Mouse (Mus musculus) layer of hippocampus, adult 8-10 months (tissue): ENCODE measurements at regions not wholly inside any gene's neighbourhood (a gene's known extent, or its start where the extent isn't known, plus 50 kb on each side); places are given as distances from the start of the nearest gene placed in this dataset.
A peak's percentile ranks its signal among the peaks of the same experiment; 100 is the strongest.

Experiments used
- DNase-seq, 2 experiments: peaks; one replicate each; pipeline ENCODE4 v3.0.0; 2022; ENCODE audit warnings: low spot score in 2 of 2

DNA sequence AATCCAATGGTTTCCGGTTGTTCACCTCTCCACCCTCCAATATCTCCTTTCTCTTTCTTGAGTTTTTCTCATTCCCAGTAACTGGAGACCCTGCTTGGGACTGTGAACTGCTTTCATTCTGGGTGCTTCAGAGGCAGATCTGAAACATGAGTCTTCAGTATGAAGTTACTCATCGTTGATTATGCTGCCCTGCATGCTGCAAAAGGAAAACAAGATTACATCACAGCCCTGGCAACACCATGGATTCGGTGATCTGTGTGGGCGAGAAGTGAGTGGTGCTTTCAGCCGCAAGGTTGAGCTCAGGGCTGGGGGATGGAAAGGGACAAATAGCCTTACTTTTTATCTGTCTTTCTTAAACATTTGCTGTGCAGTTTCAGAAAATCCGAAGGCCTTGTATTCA, 164.8 kb upstream of the Dpt start:
- no peak for DNase-seq

GRCm38 (mm10) chr1:164628840-164629239, 167.6 kb upstream of the Dpt start:
- no peak for DNase-seq

DNA sequence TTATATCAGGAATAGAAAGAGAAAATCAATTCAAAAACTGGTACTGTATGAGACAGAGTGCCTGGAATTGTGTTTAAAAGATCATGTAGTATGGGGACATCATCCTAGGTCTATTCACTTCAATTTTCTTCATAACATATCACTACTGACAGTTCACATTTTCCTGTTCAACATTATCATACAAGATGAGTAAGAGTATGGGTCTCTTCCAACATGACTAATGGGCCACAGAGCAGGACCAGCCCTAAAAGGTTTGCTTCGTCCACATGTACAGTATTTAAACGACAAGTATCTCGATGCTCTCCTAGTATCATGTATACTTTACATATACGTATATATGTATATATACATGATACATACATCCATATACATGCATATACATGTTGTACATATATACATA, 164.8 kb upstream of the Atp1b1 start:
- DNase-seq = no peak

- no peak for DNase-seq
Observed at GRCm38 (mm10) chr1:164622417-164622816, 164.3 kb upstream of the Atp1b1 start.

DNA sequence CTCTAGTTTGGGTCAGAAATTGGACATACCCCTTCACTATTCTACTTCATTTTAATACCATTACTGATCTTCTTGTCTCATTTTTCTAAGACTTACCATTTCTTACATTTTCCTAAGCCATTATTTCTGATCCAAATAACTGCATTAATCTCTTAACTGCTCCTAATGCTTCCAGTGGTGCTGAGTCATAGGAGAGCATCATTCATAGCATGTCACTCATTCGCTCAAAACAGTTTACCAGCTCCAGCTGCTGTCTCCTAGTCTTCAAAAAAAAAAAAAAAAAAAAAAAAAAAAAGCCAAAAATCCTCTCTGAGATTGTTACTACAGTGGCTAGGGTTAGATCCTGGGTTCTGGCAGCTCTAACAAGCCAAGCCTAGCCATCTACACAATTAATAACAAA, 162.0 kb upstream of the Atp1b1 start:
- DNase-seq = no peak

- no peak for DNase-seq
Observed at GRCm38 (mm10) chr1:164617871-164618270, 159.7 kb upstream of the Atp1b1 start.

GRCm38 (mm10) chr1:164607061-164607460, 148.9 kb upstream of the Atp1b1 start:
- DNase-seq = no peak

DNA sequence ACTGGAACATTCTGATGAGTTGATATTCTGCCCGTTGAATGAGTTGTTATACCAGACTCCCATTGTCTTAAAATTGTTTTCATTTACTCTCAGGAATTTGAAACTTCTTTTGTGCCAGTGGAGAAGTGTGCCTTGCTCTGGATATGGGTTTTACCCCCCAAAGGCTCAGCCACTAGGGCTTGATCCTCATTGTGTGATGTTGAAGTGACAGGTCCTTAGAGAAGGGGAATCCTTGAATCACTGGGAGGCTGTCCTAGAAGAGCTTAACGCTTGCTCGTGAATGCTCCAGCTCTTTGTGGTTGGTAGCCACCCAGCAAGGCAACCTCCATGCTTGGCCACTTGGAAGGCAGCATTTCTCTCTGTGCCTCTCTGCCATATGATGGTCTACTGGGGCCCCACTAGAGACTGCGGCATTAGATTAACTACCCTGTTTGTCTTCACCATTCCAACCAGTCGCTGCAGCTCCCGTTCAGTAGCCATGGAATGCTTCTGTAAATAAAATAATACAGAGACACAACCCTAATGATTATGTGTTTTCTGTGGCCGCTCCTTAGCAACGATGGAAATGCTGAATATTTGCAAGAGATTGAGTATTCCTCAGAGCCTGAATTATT, 148.1 kb upstream of the Atp1b1 start:
- DNase-seq = peak in 1 of 2 experiments; percentile 26

GRCm38 (mm10) chr1:164603433-164603832, 145.3 kb upstream of the Atp1b1 start:
- DNase-seq = no peak

GRCm38 (mm10) chr1:164602568-164602967, 144.4 kb upstream of the Atp1b1 start:
- DNase-seq = no peak

- DNase-seq = peak; percentile 49 to 76
Observed at GRCm38 (mm10) chr1:164590205-164590613, 132.1 kb upstream of the Atp1b1 start.

DNA sequence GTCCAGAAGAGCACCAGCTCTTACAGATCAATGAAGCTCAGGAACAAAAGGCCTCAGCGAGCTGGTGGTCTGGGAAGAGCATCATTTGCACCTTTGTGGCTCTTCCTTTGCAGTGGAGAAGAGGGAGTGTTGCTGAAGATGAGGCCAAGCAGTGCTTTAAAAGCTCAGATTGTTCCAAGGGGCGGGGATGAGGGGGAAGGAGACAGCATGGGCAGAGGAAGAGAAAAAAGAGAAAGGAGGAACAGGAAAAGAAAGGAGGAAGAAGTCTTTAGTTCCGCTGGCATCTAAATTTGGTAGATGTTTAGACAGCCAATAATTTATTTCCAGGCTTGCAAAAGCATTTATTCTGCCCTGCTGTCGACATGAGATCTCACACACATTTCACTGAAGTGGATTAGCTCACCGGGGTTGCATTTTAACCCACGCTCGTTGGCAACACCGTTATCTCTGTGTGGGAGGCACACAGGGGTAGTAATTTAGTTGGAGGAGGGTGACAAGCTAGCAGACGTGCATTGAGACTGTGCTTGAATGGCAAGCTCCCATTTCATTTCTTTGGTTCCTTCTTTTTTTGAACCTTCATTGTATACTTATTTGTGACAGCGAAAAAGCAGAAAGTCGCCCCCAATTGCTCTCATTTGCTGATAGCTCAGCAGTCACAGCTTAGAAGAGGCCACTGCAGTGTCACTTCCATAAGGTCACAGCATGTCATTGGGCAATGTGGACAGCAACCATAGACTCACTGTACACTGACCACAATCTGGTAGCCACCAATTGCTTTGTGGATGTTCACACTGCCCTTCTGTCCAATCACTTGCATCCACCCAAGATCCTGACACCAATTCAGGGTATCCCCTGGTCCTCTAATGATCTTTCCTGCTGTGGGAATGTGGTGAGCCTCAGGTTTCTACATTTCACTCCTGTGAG, 128.2 kb upstream of the Atp1b1 start:
- DNase-seq = peak; percentile 71 to 88

GRCm38 (mm10) chr1:164576856-164577489, 118.8 kb upstream of the Atp1b1 start:
- DNase-seq = peak; percentile 67 to 68

- no peak for DNase-seq
Observed at GRCm38 (mm10) chr1:164573639-164574038, 115.5 kb upstream of the Atp1b1 start.

DNA sequence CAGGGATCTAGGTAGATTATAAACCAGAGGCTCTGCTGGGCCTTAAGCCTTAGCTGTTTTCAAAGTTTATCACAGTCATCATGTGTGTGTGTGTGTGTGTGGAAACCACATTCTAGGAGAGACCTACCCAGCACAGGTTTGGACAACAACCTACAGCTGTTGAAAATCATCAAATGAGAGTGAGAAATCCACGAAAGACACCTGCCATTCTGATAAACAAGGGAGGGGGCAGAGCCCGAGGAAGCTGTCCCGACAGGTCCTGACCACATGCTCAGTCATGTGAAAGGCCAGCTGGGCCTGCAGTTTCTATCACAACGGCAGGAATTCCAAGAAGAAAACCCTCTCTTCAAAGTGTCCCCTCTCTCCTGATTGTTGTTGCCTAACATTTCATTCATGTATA, 114.0 kb upstream of the Atp1b1 start:
- DNase-seq = no peak

DNA sequence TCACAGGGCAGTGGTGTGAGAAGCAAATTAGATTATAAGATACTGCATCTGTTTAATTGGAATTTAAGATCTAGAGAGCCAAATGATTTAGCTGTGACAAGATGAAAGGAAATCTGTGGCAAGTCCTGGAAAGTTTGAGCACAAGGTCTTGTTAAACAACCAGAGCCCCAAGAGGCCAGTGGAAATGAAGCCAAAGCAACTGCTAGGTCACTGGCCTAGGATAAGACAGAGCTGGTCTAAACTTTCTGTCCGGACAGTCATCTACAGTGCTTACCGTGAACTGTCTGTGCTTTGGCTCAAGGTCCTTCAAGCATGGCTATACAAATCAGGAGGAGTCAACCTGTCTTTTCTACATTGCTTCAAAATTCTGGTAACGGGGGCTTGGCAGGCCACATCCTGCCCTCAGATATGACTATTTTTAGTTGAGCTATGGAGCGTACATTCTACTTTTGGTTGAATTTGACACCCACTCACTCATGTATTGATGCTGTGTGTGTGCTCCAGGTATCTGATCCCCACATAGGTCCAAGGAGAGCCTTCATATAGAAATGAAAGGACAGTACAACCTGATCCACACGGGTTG, 113.4 kb upstream of the Atp1b1 start:
- DNase-seq = no peak

DNA sequence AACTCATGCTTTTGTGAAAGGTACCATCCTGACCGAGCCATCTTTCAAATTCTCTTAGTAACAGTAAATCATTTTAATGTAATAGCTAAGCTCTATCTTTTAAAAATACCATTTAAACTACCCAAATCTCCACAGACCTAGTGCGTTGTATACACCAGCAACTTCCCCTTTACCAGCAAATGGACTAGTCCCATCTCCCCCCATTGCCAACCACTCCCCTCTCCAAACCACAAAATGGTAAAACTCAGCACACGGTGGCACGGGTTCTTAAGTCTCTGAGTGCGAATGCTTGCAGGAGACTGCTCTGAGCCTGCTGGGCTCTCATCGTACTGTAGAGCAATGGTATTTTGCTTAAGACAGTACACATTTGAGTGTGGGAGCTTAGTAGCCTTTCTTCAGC, 106.7 kb upstream of the Atp1b1 start:
- DNase-seq = no peak

- no peak for DNase-seq
Observed at GRCm38 (mm10) chr1:164559546-164560228, 101.5 kb upstream of the Atp1b1 start.

GRCm38 (mm10) chr1:164552658-164553057, 94.5 kb upstream of the Atp1b1 start:
- DNase-seq = no peak

DNA sequence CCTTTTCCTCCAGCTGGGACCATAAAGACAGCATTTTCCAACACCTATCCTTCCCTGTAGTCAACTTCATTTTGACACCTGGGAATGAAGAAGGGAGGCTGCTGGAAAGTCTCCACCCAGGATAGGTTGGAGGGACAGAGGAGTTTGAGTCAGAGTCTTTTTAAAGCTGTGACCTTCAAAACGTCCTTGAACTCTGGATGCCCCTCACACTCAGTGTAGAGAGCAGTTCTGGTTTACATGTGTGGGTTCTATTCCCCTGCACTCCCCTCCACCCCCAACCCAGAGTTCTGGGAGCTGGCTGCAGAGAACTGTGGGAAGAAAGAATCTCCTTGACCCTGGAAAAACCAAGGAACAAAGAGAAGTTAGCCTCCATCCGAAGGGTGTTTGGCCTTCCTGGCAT, 92.9 kb upstream of the Atp1b1 start:
- no peak for DNase-seq

DNA sequence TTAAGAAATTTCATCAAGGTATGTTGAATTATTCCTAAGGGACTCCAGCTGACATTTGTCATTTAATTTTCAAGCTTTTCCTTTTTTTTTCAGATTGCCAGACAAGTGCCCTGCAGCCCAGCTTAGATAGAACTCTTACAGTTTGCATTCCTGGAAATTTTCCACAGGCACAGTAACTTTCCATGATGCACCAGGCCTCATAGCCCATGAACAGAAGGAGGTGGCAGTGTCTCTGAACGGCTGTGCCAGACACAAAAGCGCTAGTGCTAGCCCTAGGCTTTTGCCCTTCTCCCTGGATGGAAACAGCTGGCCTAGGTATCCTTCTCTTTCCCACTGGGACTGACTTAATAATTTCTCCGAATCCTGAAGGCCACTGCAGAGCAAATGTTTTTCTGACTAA, 92.4 kb upstream of the Atp1b1 start:
- DNase-seq = no peak
